8 mouse cellular contexts compared by ENCODE assay signal in the genomic region with DNA sequence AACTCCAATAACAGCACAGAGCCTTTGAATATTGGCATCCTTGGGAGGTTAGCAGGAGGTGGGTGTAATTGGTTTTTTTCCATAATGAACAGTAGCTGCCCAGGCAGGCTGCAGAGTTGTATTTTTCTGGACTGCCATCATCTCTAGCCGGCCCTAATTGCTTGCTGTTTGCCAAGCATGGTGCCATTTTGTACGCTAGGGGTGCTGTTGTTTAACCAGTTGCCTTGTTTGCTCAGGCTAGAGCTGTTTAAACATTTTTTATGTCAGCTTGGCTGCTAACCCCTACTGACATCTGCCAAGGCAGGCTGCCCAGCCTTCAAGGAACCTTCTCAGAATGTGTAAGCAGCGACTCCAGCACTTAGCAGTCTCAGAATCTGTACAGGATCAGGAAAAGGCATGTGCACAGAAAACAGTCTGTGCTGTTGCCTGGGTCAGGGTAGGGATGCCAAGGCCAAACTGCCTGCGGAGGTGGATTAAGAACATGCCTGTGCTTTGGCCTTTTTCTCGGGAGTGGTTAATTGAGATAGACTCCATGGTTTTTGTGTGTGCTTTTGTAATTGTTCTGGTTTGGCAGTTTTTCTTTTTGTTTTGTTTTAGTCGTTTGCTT. TPM values are rescaled to one million over a fixed set of nuclear protein-coding genes. Genes with fewer than 3 reads are reported as not detected.
DNase-seq lines count a peak whose midpoint lies in the region; ATAC-seq and TF ChIP-seq lines count a peak whose summit lies in the region.
"Had no signal": no experiment of that assay in that cellular context is flagged by ENCODE, and none has a peak within 500 bp of the region (broad histone marks: within the 10 kb centered on the region; RNA-seq: fewer than 3 reads in every experiment).

No protein-coding gene starts in this region.

- H3K9me3 ChIP-seq in embryonic facial prominence, embryonic 11.5 days (replicated peaks; ENCODE audit: control insufficient read depth, low read length) = no peaks in the 10 kb centered on the region
- no peaks in the 10 kb centered on the region for H3K9me3 ChIP-seq in heart, postnatal 0 days (replicated peaks; ENCODE audit: control insufficient read depth, low read length)
- no peaks in the 10 kb centered on the region for H3K9me3 ChIP-seq in midbrain, embryonic 12.5 days
- H3K9me3 ChIP-seq: embryonic facial prominence, embryonic 13.5 days had no signal

- H3K27ac ChIP-seq in embryonic facial prominence, embryonic 11.5 days (replicated peaks; ENCODE audit: low read depth, low read length) = no peak overlapping the region
- H3K27ac ChIP-seq in heart, postnatal 0 days (ENCODE audit: low read depth) = no peak overlapping the region
- no peak overlapping the region for H3K27ac ChIP-seq in midbrain, embryonic 12.5 days (replicated peaks)
- H3K27ac ChIP-seq: embryonic facial prominence, embryonic 13.5 days had no signal

- no peaks in the 10 kb centered on the region for H3K4me1 ChIP-seq in embryonic facial prominence, embryonic 11.5 days (ENCODE audit: control insufficient read depth, insufficient read depth, low read length)
- no peaks in the 10 kb centered on the region for H3K4me1 ChIP-seq in heart, postnatal 0 days (ENCODE audit: control insufficient read depth, insufficient read depth)
- no peaks in the 10 kb centered on the region for H3K4me1 ChIP-seq in midbrain, embryonic 12.5 days
- H3K4me1 ChIP-seq: embryonic facial prominence, embryonic 13.5 days had no signal

- no peaks in the 10 kb centered on the region for H3K36me3 ChIP-seq in embryonic facial prominence, embryonic 11.5 days (replicated peaks; ENCODE audit: control insufficient read depth, insufficient read depth, low read depth, low read length)
- no peaks in the 10 kb centered on the region for H3K36me3 ChIP-seq in heart, postnatal 0 days (replicated peaks; ENCODE audit: control insufficient read depth, insufficient read depth, low read length)
- no peaks in the 10 kb centered on the region for H3K36me3 ChIP-seq in midbrain, embryonic 12.5 days
- H3K36me3 ChIP-seq: embryonic facial prominence, embryonic 13.5 days had no signal

- H3K4me2 ChIP-seq in embryonic facial prominence, embryonic 11.5 days (ENCODE audit: low read depth, low read length) = no peak overlapping the region
- no peak overlapping the region for H3K4me2 ChIP-seq in heart, postnatal 0 days (ENCODE audit: low read depth, low read length)
- H3K4me2 ChIP-seq in midbrain, embryonic 12.5 days (replicated peaks) = no peak overlapping the region
- H3K4me2 ChIP-seq: embryonic facial prominence, embryonic 13.5 days had no signal

- ATAC-seq in embryonic facial prominence, embryonic 11.5 days (replicated peaks; ENCODE audit: insufficient number of reproducible peaks, low FRiP score, low TSS enrichment, low read depth) = no peak
- ATAC-seq in heart, postnatal 0 days (ENCODE audit: insufficient read depth, low read depth) = no peak
- ATAC-seq in midbrain, embryonic 12.5 days (ENCODE audit: low FRiP score, low read depth) = peak; percentile 49; the same call in 1 of the 2 replicates

- TF ChIP-seq EP300 in heart, postnatal 0 days (IDR thresholded peaks at IDR 0.05; ENCODE audit: low read depth) = no peak

- DNase-seq in A20 (ENCODE audit: low read depth, low spot score) (peak; percentile 28), R1 (ENCODE audit: low read depth, low spot score) (peak; percentile 35)
- peak; percentile 61 for DNase-seq in embryonic facial prominence, embryonic 11.5 days (ENCODE audit: low spot score)
- peak; percentile 7 for DNase-seq in heart, postnatal 0 days (ENCODE audit: low spot score)
- peak; percentile 59 to 81 for DNase-seq in layer of hippocampus, postnatal 14 days (ENCODE audit: low spot score in 2 of 2)
- DNase-seq in telencephalon, adult 2 months (ENCODE audit: low read depth, low spot score) = peak; percentile 28

- no peak overlapping the region for H3K4me3 ChIP-seq in embryonic facial prominence, embryonic 11.5 days (ENCODE audit: low read depth, low read length)
- no peak overlapping the region for H3K4me3 ChIP-seq in heart, postnatal 0 days (ENCODE audit: low read depth, low read length)
- H3K4me3 ChIP-seq in midbrain, embryonic 12.5 days = no peak overlapping the region
- H3K4me3 ChIP-seq: embryonic facial prominence, embryonic 13.5 days had no signal

- no peaks in the 10 kb centered on the region for H3K27me3 ChIP-seq in embryonic facial prominence, embryonic 11.5 days (ENCODE audit: control insufficient read depth, insufficient read depth, low read length)
- H3K27me3 ChIP-seq in heart, postnatal 0 days (ENCODE audit: control insufficient read depth, insufficient read depth, low read length) = no peaks in the 10 kb centered on the region
- no peaks in the 10 kb centered on the region for H3K27me3 ChIP-seq in midbrain, embryonic 12.5 days

- 38% methylated on average over 6 of the region's 6 CpGs for WGBS in embryonic facial prominence, embryonic 11.5 days
- 40% methylated on average over 6 of the region's 6 CpGs for WGBS in heart, postnatal 0 days
- WGBS in midbrain, embryonic 12.5 days = 44% methylated on average over 6 of the region's 6 CpGs

- no peak overlapping the region for H3K9ac ChIP-seq in embryonic facial prominence, embryonic 11.5 days (replicated peaks; ENCODE audit: low read length)
- H3K9ac ChIP-seq in heart, postnatal 0 days (replicated peaks; ENCODE audit: low read depth, low read length) = no peak overlapping the region
- H3K9ac ChIP-seq in midbrain, embryonic 12.5 days (replicated peaks) = no peak overlapping the region
- H3K9ac ChIP-seq: embryonic facial prominence, embryonic 13.5 days had no signal

- no peak for TF ChIP-seq CTCF in heart, postnatal 0 days (IDR thresholded peaks at IDR 0.05; ENCODE audit: low read depth)

RNA-seq across cellular contexts. Expression of a gene that starts 14.5 kb away (rescaled TPM):
- polyA plus RNA-seq in embryonic facial prominence, embryonic 11.5 days (2014; fragmentation: Nextera tagmentation; extraction: Ambion mirVana) = 15.1 and 17.8 TPM in 2 replicates
- not detected in 2 replicates for total RNA-seq in heart, postnatal 0 days (2014; rRNA removed; ENCODE audit: low replicate concordance)
- 0.14 TPM in 1 of 2 replicates, not detected in the other for polyA plus RNA-seq in heart, postnatal 0 days (2015; fragmentation: Nextera tagmentation; extraction: Ambion mirVana)
- under 1 TPM in 1 of 2 experiments, not detected in 1; 0.32 TPM for total RNA-seq in layer of hippocampus, postnatal 14 days (2021)
- 0.78 and 1.1 TPM in 2 replicates for polyA plus RNA-seq in midbrain, embryonic 12.5 days (2016; fragmentation: Nextera tagmentation; extraction: Ambion mirVana)

Comparison
In these comparisons a context has a peak if more than half of its experiments do, and no peak if none do; other contexts are left out.
1. DNase-seq: peak in every context shown above with its lines; median percentile 70 in layer of hippocampus, postnatal 14 days; 61 in embryonic facial prominence, embryonic 11.5 days; 35 in R1; 28 in A20; 28 in telencephalon, adult 2 months; 7 in heart, postnatal 0 days.